Mouse (Mus musculus): ENCODE data around the gene Psmc3.

Gene Psmc3

GRCm38 (mm10) chr2:91113334-91113733, 59.5 kb downstream of the Psmc3 start:
- no peak for DNase-seq (ENCODE audit: low read depth, low spot score)

- DNase-seq (ENCODE audit: low read depth, low spot score): no peak
These were observed 60.0 kb downstream of the Psmc3 start for GRCm38 (mm10) chr2:91113852-91114251.

GRCm38 (mm10) chr2:91114781-91115577, 61.2 kb downstream of the Psmc3 start:
- DNase-seq (ENCODE audit: low read depth, low spot score): peak; percentile 95

- no peak for DNase-seq (ENCODE audit: low read depth, low spot score)
These were observed 61.8 kb downstream of the Psmc3 start for GRCm38 (mm10) chr2:91115578-91115970.
